Mouse (Mus musculus) testis, adult 2 months (tissue): ENCODE measurements around the gene Hist2h2be.
A peak's percentile ranks its signal among the peaks of the same experiment; 100 is the strongest.

Experiments
- CTCF ChIP-seq: fragments of 200-500 bp; IDR thresholded peaks from 2 replicates; pipeline ENCODE4 v1.5.1; 2012; ENCODE audit warnings: low read depth, mild to moderate bottlenecking, inconsistent platforms, low read length, moderate library complexity; ENCODE audit not compliant: control insufficient read depth, insufficient read depth, insufficient replicate concordance
- POLR2A ChIP-seq: fragments of 200-500 bp; IDR thresholded peaks from 2 replicates; pipeline ENCODE4 v1.6.1; 2012; ENCODE audit warnings: low read depth, mild to moderate bottlenecking, inconsistent platforms, low read length, moderate library complexity; ENCODE audit not compliant: control insufficient read depth

DNA sequence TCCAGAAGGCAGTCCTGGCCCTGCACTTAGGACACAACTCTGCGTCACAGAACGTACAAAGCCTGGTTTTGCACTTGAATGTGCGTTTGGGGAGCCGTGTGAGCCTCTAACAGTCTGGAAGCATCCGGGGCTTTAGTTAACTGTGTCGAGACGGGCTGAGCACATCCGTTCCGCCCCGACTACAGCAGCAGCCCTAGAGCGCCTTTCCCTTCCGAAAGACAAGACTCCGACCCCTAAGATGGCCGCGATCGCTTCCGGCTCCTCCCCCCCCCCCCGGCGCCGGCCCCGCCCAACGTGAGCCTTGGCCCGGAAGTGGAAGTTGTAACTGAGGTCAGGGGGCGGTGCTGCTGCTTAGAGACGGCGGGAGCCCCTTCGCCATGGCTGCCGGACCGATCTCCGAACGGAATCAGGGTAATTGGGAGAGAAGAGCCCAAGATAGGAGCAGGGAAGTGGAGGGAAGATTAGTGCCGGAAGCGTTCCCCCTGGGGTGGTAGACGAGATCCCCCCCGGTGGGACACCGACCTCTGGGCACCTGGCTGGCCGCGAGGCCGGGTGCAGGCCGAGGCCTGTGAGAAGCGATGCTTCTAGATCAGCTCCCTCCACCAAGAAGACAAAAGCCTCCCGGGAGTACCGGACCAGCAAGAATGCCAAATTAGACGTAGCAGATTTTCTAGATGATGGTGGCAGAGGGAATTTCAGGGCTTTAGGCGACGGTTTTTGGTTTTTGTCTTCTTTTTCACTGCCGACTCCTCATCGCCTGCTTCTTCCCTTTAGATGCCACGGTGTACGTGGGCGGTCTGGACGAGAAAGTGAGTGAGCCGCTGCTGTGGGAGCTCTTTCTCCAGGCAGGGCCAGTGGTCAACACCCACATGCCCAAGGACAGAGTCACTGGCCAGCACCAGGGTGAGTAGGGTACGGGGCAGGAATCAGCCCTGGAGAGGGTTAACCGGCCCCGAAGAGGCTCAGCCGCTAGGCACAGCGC lies 48.4 kb upstream of the Hist2h2be start, which contains the start of gene Sf3b4:
- TF ChIP-seq CTCF = no peak
- TF ChIP-seq POLR2A = peak; percentile 97
